Mouse (Mus musculus) limb, embryonic 11.5 days (tissue): ENCODE results near the gene Sfta2. TPM values are rescaled to one million over a fixed set of nuclear protein-coding genes. Genes with fewer than 3 reads are reported as not detected.

Experiments used
- ATAC-seq: fragments of 200-750 bp; cut with Nextera tagmentation; 2 replicates; pipeline ENCODE4 v1.8.0; 2017; ENCODE audit warnings: low read depth; ENCODE audit not compliant: insufficient number of reproducible peaks, low FRiP score, low TSS enrichment
- DNase-seq: peaks from one replicate; pipeline ENCODE4 v3.0.0-alpha.2; 2015; ENCODE audit warnings: low spot score
- H3K27ac ChIP-seq: fragments of 300-500 bp; sonication (generic); replicated peaks from 2 replicates; pipeline ENCODE4 v1.5.1; 2014; ENCODE audit warnings: low read depth, mild to moderate bottlenecking, low read length
- H3K27me3 ChIP-seq: fragments of 300-500 bp; sonication (generic); 2 replicates; pipeline ENCODE4 v1.6.1; 2014; ENCODE audit warnings: mild to moderate bottlenecking, low read length, mixed read lengths; ENCODE audit not compliant: control insufficient read depth, insufficient read depth
- H3K36me3 ChIP-seq: fragments of 300-500 bp; sonication (generic); 2 replicates; pipeline ENCODE4 v1.6.1; 2014; ENCODE audit warnings: mild to moderate bottlenecking, low read length, moderate library complexity, mixed read lengths; ENCODE audit not compliant: control insufficient read depth, insufficient read depth
- H3K4me1 ChIP-seq: fragments of 300-500 bp; sonication (generic); 2 replicates; pipeline ENCODE4 v1.6.1; 2014; ENCODE audit warnings: low read length, mixed read lengths; ENCODE audit not compliant: control insufficient read depth, insufficient read depth
- H3K4me2 ChIP-seq: fragments of 300-500 bp; sonication (generic); 2 replicates; pipeline ENCODE4 v1.6.1; 2014; ENCODE audit warnings: low read depth, mild to moderate bottlenecking, moderate library complexity; ENCODE audit not compliant: severe bottlenecking
- H3K4me3 ChIP-seq: fragments of 300-500 bp; sonication (generic); 2 replicates; pipeline ENCODE4 v1.5.1; 2014; ENCODE audit warnings: low read depth, low read length
- H3K9ac ChIP-seq: fragments of 300-500 bp; sonication (generic); 2 replicates; pipeline ENCODE4 v1.6.1; 2014; ENCODE audit warnings: mild to moderate bottlenecking, low read length
- H3K9me3 ChIP-seq: fragments of 300-500 bp; sonication (generic); 2 replicates; pipeline ENCODE4 v1.6.1; 2016; ENCODE audit warnings: low read length; ENCODE audit not compliant: control insufficient read depth
- WGBS: fragments of 180-500 bp; shearing (Covaris S2); extraction: QIAGEN DNeasy Blood & Tissue Kit; methylation state at CpG from one replicate; pipeline ENCODE4 v1.1.7; 2014; 5-methylcytosine and 5-hydroxymethylcytosine counted together
- polyA plus RNA-seq: library from polyadenylated mRNA; unstranded; fragments of >200 nt; fragmentation: Nextera tagmentation; extraction: Ambion mirVana; gene quantifications from 2 replicates; pipeline ENCODE4 v1.2.1, GENCODE M21; 2014

Sfta2 gene
- polyA plus RNA-seq, 1 experiment from 2014 or later: not detected

DNA sequence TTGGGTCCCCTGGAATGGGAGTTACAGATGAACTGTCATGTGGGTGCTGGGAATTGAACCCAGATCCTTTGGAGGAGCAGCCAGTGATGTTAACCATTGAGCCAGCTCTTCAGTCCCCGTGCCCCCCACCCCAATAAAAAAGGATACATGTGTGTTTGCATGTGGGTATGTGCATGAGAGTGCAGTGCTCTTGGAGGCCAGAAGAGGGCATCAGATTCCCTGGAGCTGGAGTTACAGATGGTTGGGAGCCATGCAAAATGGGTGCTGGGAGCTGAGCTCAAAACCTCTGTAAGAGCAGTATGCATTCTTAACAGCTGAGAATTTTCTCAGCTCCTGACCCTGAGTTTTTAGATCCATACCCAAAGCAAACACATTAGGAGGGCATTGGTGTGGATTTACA lies 14.1 kb upstream of the Sfta2 start:
- H3K4me1 ChIP-seq: no peaks in the 10 kb centered on the region
- H3K27me3 ChIP-seq: no peaks in the 10 kb centered on the region
- no peak overlapping the region for H3K4me3 ChIP-seq
- H3K9ac ChIP-seq: no peak overlapping the region
- no peak overlapping the region for H3K4me2 ChIP-seq
- DNase-seq: no peak
- no peak overlapping the region for H3K27ac ChIP-seq
- H3K36me3 ChIP-seq: no peaks in the 10 kb centered on the region
- H3K9me3 ChIP-seq: no peaks in the 10 kb centered on the region
- 87% methylated on average over 1 of the region's 1 CpGs for WGBS
- ATAC-seq: no peak

DNA sequence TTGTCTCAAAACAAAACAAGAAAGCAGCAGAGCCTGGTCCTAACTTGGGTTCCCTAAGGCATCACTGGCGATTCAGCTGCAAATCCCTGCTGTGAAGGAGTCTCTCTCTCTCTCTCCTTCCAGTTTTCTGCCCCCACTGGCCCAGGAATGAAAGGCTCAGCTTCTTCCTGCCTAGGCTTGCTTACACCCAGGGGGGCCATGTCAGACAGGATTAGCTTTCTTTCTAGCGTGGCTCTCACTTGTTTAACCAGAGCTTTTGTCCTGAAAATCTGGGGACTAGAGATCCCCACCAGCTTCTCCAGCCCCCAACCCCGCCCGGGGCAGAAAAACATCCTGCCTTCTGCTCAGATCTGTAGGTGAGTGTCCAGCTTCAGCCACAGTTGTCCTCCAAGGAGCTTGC lies 13.0 kb upstream of the Sfta2 start:
- Histone ChIP-seq H3K4me3 (no peak overlapping the region), H3K36me3 (no peaks in the 10 kb centered on the region), H3K4me1 (no peaks in the 10 kb centered on the region), H3K9ac (no peak overlapping the region), H3K27me3 (no peaks in the 10 kb centered on the region), H3K9me3 (no peaks in the 10 kb centered on the region), H3K4me2 (no peak overlapping the region), H3K27ac (no peak overlapping the region)
- ATAC-seq (no peak), DNase-seq (no peak)
- 37% methylated on average over 4 of the region's 4 CpGs for WGBS

DNA sequence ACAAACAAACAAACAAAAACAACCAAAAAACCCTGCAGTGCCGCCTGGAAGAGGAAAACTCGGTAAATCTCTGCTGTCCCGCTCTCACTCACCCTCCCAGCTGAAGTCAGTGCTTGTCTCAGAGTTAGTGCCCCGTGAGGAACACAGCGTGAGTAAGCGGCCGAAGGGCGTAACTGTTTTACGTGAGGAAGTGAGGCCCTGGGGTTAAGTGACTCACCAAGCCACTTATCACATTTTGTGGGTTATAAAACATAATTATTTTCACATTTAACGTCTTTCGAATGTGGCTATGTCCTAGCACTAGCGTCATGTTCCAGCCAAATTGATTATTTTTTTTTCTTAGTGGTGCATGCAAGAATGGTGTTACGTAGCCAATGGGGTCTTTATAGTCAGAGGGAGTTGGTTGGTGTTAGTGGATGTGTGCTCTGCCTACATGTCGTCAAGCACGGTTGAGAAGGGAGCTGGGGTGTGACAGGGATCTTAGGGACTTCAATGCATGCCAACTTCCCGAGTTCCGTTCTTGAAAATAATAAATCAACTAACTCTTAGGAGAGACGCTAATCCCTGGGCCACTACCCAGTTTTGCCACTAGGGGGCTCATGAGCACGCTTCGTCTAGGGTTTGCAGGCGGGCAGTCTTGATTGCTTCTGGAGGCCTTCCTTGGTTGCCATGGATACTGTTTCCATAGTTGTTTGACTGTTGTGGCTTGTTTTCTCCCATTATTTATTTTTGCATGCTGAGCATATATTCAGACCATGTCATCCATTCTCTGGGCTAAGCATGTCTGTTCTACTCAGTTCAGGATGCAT lies 10.7 kb upstream of the Sfta2 start:
- no peak overlapping the region for H3K4me3 ChIP-seq
- DNase-seq (peak; percentile 90), ATAC-seq (no peak)
- WGBS: 45% methylated on average over 21 of the region's 21 CpGs
- H3K27ac ChIP-seq: no peak overlapping the region
- no peak overlapping the region for H3K4me2 ChIP-seq
- H3K9ac ChIP-seq: no peak overlapping the region
- H3K36me3 ChIP-seq: no peaks in the 10 kb centered on the region
- no peaks in the 10 kb centered on the region for H3K9me3 ChIP-seq
- H3K27me3 ChIP-seq: no peaks in the 10 kb centered on the region
- H3K4me1 ChIP-seq: no peaks in the 10 kb centered on the region

DNA sequence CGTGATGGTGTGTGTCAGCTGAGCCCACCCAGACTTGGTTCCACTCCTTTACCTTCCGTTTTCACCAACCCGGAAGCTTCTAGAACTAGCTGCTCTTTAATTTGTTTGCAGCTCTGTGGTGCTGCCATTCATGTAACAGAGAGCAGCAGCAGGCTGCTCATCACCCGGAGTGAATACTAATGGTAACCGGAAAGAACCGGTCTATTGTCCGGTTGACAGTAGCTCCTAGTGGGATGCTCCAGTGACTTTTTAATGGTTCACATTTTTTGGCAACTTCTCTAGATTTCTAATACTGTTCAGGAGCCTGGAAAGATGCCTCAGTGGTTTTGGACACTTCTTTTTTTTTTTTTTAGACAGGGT lies 10.2 kb upstream of the Sfta2 start:
- ATAC-seq (no peak), DNase-seq (no peak)
- H3K4me3 ChIP-seq: no peak overlapping the region
- no peaks in the 10 kb centered on the region for H3K27me3 ChIP-seq
- H3K9me3 ChIP-seq: no peaks in the 10 kb centered on the region
- no peaks in the 10 kb centered on the region for H3K4me1 ChIP-seq
- H3K36me3 ChIP-seq: no peaks in the 10 kb centered on the region
- WGBS: 98% methylated on average over 7 of the region's 7 CpGs
- H3K27ac ChIP-seq: no peak overlapping the region
- H3K4me2 ChIP-seq: no peak overlapping the region
- no peak overlapping the region for H3K9ac ChIP-seq

DNA sequence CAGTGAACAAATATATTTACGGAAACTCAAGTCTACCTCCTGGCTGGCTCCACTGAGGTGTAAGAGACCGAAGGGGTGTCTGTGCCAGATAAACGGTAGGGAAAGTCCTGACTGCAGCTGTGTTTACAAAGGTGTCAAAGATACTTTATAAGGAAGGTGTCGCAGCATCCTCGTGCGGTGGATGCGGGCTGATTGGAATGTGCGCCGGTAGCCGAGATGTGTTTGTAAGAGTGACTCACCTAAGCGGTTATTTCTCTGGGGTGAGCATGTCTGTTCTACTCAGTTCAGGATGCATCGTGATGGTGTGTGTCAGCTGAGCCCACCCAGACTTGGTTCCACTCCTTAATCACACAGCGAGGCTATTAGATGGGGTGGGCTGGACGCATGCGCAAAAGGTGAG lies 9.6 kb upstream of the Sfta2 start:
- Histone ChIP-seq H3K27me3 (no peaks in the 10 kb centered on the region), H3K27ac (no peak overlapping the region), H3K9ac (no peak overlapping the region), H3K36me3 (no peaks in the 10 kb centered on the region), H3K4me2 (no peak overlapping the region), H3K4me1 (no peaks in the 10 kb centered on the region), H3K9me3 (no peaks in the 10 kb centered on the region), H3K4me3 (no peak overlapping the region)
- DNase-seq (no peak), ATAC-seq (no peak)
- WGBS: 91% methylated on average over 15 of the region's 15 CpGs

DNA sequence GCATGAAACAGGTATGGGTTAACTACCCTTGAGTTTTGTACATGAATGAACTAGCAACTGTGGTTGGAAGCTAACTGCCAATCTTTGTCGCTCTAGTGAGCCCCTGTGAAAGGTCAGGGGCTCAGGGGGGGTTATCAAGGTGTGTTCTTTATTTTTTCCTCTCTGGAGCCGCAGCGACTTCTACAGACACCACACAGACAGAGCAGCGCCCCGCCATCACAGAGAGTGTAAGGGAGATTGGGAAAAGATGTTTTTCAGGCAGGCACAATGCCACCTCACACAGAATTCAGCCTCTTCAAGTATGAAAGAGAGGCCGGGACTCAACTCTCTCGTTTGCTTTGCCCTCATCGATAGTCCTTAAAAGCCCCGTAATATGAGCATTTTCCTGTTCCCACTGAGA lies 9.2 kb upstream of the Sfta2 start:
- Histone ChIP-seq H3K9ac (no peak overlapping the region), H3K4me1 (no peaks in the 10 kb centered on the region), H3K36me3 (no peaks in the 10 kb centered on the region), H3K4me3 (no peak overlapping the region), H3K9me3 (no peaks in the 10 kb centered on the region), H3K27me3 (no peaks in the 10 kb centered on the region), H3K27ac (no peak overlapping the region), H3K4me2 (no peak overlapping the region)
- 80% methylated on average over 9 of the region's 9 CpGs for WGBS
- DNase-seq: no peak
- no peak for ATAC-seq

DNA sequence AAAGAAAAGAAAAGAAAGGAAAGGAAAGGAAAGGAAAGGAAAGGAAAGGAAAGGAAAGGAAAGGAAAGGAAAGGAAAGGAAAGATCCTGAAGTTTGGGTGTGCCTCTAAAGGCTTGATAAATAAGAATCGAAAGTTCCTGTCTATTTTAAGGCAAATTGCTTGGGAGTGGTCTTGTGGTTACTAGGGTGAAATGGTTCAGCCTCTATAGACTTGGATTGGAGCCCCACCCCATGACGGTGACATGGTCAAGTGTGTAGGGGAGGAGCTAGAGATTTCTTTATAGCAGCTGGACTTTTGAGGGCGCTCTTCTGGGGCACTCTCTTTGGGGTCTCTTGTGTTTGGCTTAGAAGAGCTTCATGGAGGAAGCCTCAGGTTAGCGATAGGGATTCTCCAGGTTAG lies 7.6 kb upstream of the Sfta2 start:
- Histone ChIP-seq H3K9me3 (no peaks in the 10 kb centered on the region), H3K9ac (no peak overlapping the region), H3K4me1 (no peaks in the 10 kb centered on the region), H3K36me3 (no peaks in the 10 kb centered on the region), H3K27me3 (no peaks in the 10 kb centered on the region), H3K27ac (no peak overlapping the region), H3K4me3 (no peak overlapping the region), H3K4me2 (no peak overlapping the region)
- no peak for DNase-seq
- 35% methylated on average over 4 of the region's 4 CpGs for WGBS
- no peak for ATAC-seq

DNA sequence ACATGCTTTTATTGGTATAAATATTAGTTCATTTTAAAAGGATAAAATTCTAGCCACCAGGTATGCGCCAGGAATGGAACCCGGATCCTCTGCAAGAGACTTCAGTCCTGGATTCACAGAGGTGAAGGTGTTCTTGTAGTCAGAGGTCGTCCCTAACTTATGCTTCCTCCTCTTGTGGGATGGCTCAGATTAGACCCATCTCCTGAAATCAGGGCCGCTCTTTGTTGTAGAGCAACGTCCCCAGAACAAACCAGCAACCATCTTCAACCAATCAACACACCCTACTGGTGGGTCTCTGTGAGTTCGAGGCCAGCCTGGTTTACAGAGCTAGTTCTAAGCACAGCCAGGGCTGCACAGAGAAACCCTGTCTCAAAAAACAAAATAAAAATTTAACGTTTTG lies 6.9 kb upstream of the Sfta2 start:
- Histone ChIP-seq H3K9ac (no peak overlapping the region), H3K9me3 (no peaks in the 10 kb centered on the region), H3K27me3 (no peaks in the 10 kb centered on the region), H3K4me2 (no peak overlapping the region), H3K27ac (no peak overlapping the region), H3K36me3 (no peaks in the 10 kb centered on the region), H3K4me1 (no peaks in the 10 kb centered on the region), H3K4me3 (no peak overlapping the region)
- DNase-seq (no peak), ATAC-seq (no peak)
- WGBS: 83% methylated on average over 7 of the region's 7 CpGs

DNA sequence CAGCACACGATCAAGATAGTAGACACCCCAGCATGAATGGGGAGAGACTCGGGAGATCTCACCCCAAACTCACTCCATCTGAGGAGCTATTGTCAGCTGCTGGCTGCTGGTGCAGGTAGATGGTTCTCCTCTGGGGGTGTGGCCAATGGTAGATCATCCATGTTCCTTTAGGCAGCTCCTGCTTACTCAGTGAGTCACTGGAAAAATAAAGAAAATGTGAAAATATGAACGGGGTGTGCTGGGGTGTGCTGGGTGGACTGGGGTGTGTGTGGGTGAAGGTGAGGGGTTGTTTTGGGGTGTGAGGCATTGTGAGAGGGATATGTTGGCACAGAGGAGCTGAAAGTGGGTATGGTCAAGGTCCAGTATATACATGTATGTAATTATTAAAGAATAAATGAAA lies 4.0 kb upstream of the Sfta2 start:
- ATAC-seq (no peak), DNase-seq (no peak)
- Histone ChIP-seq H3K27me3 (no peaks in the 10 kb centered on the region), H3K36me3 (no peaks in the 10 kb centered on the region), H3K4me3 (no peak overlapping the region), H3K4me2 (no peak overlapping the region), H3K27ac (no peak overlapping the region), H3K4me1 (no peaks in the 10 kb centered on the region), H3K9me3 (no peaks in the 10 kb centered on the region), H3K9ac (no peak overlapping the region)
- WGBS: 92% methylated on average over 3 of the region's 3 CpGs
